Mouse (Mus musculus) heart, postnatal 10 days (tissue): Measurements from ENCODE around the gene Clasp1. TPM values are rescaled to one million over a fixed set of nuclear protein-coding genes. Genes with fewer than 3 reads are reported as not detected.
A peak's percentile ranks its signal among the peaks of the same experiment; 100 is the strongest.
"Not testable (repeated sequence)": the region's sequence is repeated elsewhere in the genome, so short reads cannot be mapped to it uniquely, and the experiment has no call there.

Experiments
- DNase-seq, 2 experiments: peaks; one replicate each; pipeline ENCODE4 v3.0.0; 2021
- intact Hi-C: fragments of 180-260 bp; cut with DNase I; formaldehyde crosslinking; loops from one replicate; pipeline ENCODE4 v1.15.1; 2025
- total RNA-seq, 2 experiments: library from RNA; stranded (reverse); gene quantifications; 2 replicates each; pipeline ENCODE4 v1.2.3; 2021

Clasp1 gene
- total RNA-seq, 2 experiments from 2014 or later: 341 to 384 TPM

- intact Hi-C loops: no loop called here
- no peak for DNase-seq
Observed at GRCm38 (mm10) chr1:118553045-118553444, 164.2 kb downstream of the Clasp1 start.

GRCm38 (mm10) chr1:118553451-118553850, 164.6 kb downstream of the Clasp1 start:
- no peak for DNase-seq
- intact Hi-C loops: no loop called here

GRCm38 (mm10) chr1:118554961-118555360, 166.1 kb downstream of the Clasp1 start:
- DNase-seq: no peak
- intact Hi-C loops: no loop called here

GRCm38 (mm10) chr1:118559716-118560115, 170.9 kb downstream of the Clasp1 start:
- intact Hi-C loops: no loop called here

GRCm38 (mm10) chr1:118564561-118564960, 175.7 kb downstream of the Clasp1 start:
- intact Hi-C loops: loop anchor here (2.0 kb wide), 1 partner anchor 194 kb away; no protein-coding TSS in a partner anchor
- no peak for DNase-seq

More at GRCm38 (mm10) chr1:118559716-118560115, 170.9 kb downstream of the Clasp1 start:
- DNase-seq: no peak

GRCm38 (mm10) chr1:118567659-118568058, 178.8 kb downstream of the Clasp1 start:
- DNase-seq: no peak
- intact Hi-C loops: no loop called here

GRCm38 (mm10) chr1:118580174-118580702, 191.4 kb downstream of the Clasp1 start:
- no peak for DNase-seq
- intact Hi-C loops: no loop called here

- intact Hi-C loops: no loop called here
- DNase-seq: no peak
Observed at GRCm38 (mm10) chr1:118581179-118581578, 192.3 kb downstream of the Clasp1 start.

- intact Hi-C loops: loop anchor here (10.0 kb wide), 1 partner anchor 165 kb away; no protein-coding TSS in a partner anchor
Observed at GRCm38 (mm10) chr1:118589721-118590120, 200.9 kb downstream of the Clasp1 start.

GRCm38 (mm10) chr1:118592933-118593332, 204.1 kb downstream of the Clasp1 start:
- peak; percentile 55 to 71 for DNase-seq
- intact Hi-C loops: loop anchor here (10.0 kb wide), 1 partner anchor 162 kb away; no protein-coding TSS in a partner anchor

More at GRCm38 (mm10) chr1:118589721-118590120, 200.9 kb downstream of the Clasp1 start:
- DNase-seq: peak; percentile 33 to 36

GRCm38 (mm10) chr1:118595395-118595794, 206.5 kb downstream of the Clasp1 start:
- no peak for DNase-seq

GRCm38 (mm10) chr1:118597475-118598213, 208.8 kb downstream of the Clasp1 start:
- intact Hi-C loops: loop anchor here (10.0 kb wide), 1 partner anchor 157 kb away; no protein-coding TSS in a partner anchor
- DNase-seq: no peak

More at GRCm38 (mm10) chr1:118595395-118595794, 206.5 kb downstream of the Clasp1 start:
- intact Hi-C loops: loop anchor here (10.0 kb wide), 1 partner anchor 159 kb away; no protein-coding TSS in a partner anchor

- intact Hi-C loops: loop anchor here (10.0 kb wide), 1 partner anchor 156 kb away; no protein-coding TSS in a partner anchor
- DNase-seq: no peak
Observed at GRCm38 (mm10) chr1:118598339-118598738, 209.5 kb downstream of the Clasp1 start.

- DNase-seq: no peak
- intact Hi-C loops: no loop called here
Observed at GRCm38 (mm10) chr1:118613631-118614183, 224.8 kb downstream of the Clasp1 start.

- DNase-seq: not testable (repeated sequence)
Observed at GRCm38 (mm10) chr1:118621055-118621454, 232.2 kb downstream of the Clasp1 start.

GRCm38 (mm10) chr1:118622857-118623256, 234.0 kb downstream of the Clasp1 start:
- DNase-seq: no peak
- intact Hi-C loops: no loop called here

More at GRCm38 (mm10) chr1:118621055-118621454, 232.2 kb downstream of the Clasp1 start:
- intact Hi-C loops: not testable (repeated sequence)

- intact Hi-C loops: loop anchor here (5.0 kb wide), 1 partner anchor 132 kb away; no protein-coding TSS in a partner anchor
Observed at GRCm38 (mm10) chr1:118625461-118625860, 236.6 kb downstream of the Clasp1 start.

GRCm38 (mm10) chr1:118625921-118626320, 237.1 kb downstream of the Clasp1 start:
- no peak for DNase-seq
- intact Hi-C loops: loop anchor here (5.0 kb wide), 1 partner anchor 131 kb away; no protein-coding TSS in a partner anchor

More at GRCm38 (mm10) chr1:118625461-118625860, 236.6 kb downstream of the Clasp1 start:
- no peak for DNase-seq

GRCm38 (mm10) chr1:118626452-118626851, 237.6 kb downstream of the Clasp1 start:
- DNase-seq: no peak
- intact Hi-C loops: loop anchor here (5.0 kb wide), 1 partner anchor 131 kb away; no protein-coding TSS in a partner anchor

- intact Hi-C loops: loop anchor here (5.0 kb wide), 1 partner anchor 129 kb away; no protein-coding TSS in a partner anchor
- peak; percentile 80 to 82 for DNase-seq
Observed at GRCm38 (mm10) chr1:118627781-118628464, 239.1 kb downstream of the Clasp1 start, which contains the start of gene Tfcp2l1. Gene Tfcp2l1 (plus strand): TSS chr1:118627945.
